Mouse (Mus musculus): Measurements from ENCODE around the gene Manbal. TPM values are rescaled to one million over a fixed set of nuclear protein-coding genes. Genes with fewer than 3 reads are reported as not detected.

The Manbal gene
- polyA plus RNA-seq, 1 experiment from 2014 or later, result 111 TPM

DNA sequence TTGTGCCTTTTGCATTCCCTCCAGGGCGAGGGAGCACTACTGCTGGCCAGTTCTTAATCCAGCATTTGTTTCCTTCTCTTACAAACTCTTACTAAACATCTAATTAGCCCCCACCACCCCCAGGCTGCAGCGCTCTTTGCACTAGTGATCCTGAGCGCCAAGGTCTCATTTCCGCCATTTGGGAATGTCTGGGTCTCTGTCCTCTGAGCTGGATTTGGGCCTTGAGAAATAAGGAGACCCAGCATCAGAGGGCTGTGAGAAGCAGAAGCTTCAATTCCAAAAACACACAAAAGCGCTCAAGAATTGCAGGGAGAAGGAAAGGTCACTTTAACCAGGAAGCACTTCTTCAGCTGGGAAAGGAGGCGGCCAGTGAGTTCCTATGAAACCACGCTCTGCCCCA lies 27.9 kb upstream of the Manbal start:
- H3K36me3 ChIP-seq (ENCODE audit: control insufficient read depth, insufficient read depth, low read length), result no peaks in the 10 kb centered on the region
- peak overlapping the region; percentile 92 for H3K27ac ChIP-seq (ENCODE audit: low read length)
- no peak overlapping the region for H3K9ac ChIP-seq (ENCODE audit: low read depth, low read length)
- H3K4me2 ChIP-seq (ENCODE audit: low read length), result no peak overlapping the region
- H3K9me3 ChIP-seq (replicated peaks; ENCODE audit: control insufficient read depth, low read length, poor library complexity, severe bottlenecking), result no peaks in the 10 kb centered on the region
- H3K27me3 ChIP-seq (ENCODE audit: control insufficient read depth, insufficient read depth, low read depth, low read length), result no peaks in the 10 kb centered on the region
- H3K4me3 ChIP-seq (ENCODE audit: low read depth, low read length), result no peak overlapping the region
- WGBS, result 50% methylated on average over 7 of the region's 7 CpGs
- ATAC-seq, result no peak
- peaks cover 39% of the 10 kb centered on the region for H3K4me1 ChIP-seq (ENCODE audit: control insufficient read depth, insufficient read depth, low read length)

DNA sequence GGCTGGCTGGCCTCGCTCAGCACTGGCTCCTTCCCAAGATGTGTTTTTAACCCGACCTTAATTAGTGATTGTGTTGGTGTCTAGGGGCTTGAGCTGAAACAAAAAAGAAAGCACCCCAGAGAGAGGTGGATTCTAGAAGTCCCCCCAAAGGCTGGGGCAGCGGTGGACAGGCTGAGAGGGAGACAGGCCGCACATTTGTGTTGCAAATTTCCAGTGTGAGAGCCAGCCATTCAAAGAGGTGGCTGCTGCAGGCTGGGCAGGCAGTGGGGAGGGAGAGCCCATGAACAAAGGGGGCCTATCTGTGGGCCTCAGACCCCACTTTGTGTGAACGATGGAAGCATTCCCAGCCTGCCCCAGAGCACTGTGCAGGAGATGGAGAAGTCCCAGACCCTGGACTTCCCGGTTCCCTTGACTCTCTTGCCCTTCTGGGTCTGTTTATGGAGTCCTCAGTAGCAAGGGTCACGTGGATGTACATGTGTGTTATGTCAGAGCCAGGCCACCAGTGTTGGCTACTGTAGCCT lies 27.1 kb upstream of the Manbal start:
- Histone ChIP-seq H3K9ac (ENCODE audit: low read depth, low read length) (peak overlapping the region; percentile 50; the same call in 1 of the 2 replicates), H3K27me3 (ENCODE audit: control insufficient read depth, insufficient read depth, low read depth, low read length) (no peaks in the 10 kb centered on the region), H3K36me3 (ENCODE audit: control insufficient read depth, insufficient read depth, low read length) (no peaks in the 10 kb centered on the region), H3K4me3 (ENCODE audit: low read depth, low read length) (no peak overlapping the region), H3K4me1 (ENCODE audit: control insufficient read depth, insufficient read depth, low read length) (peaks cover 39% of the 10 kb centered on the region), H3K9me3 (replicated peaks; ENCODE audit: control insufficient read depth, low read length, poor library complexity, severe bottlenecking) (no peaks in the 10 kb centered on the region), H3K4me2 (ENCODE audit: low read length) (no peak overlapping the region), H3K27ac (ENCODE audit: low read length) (peak overlapping the region; percentile 92)
- peak; percentile 77 for ATAC-seq
- WGBS, result 13% methylated on average over 7 of the region's 7 CpGs

DNA sequence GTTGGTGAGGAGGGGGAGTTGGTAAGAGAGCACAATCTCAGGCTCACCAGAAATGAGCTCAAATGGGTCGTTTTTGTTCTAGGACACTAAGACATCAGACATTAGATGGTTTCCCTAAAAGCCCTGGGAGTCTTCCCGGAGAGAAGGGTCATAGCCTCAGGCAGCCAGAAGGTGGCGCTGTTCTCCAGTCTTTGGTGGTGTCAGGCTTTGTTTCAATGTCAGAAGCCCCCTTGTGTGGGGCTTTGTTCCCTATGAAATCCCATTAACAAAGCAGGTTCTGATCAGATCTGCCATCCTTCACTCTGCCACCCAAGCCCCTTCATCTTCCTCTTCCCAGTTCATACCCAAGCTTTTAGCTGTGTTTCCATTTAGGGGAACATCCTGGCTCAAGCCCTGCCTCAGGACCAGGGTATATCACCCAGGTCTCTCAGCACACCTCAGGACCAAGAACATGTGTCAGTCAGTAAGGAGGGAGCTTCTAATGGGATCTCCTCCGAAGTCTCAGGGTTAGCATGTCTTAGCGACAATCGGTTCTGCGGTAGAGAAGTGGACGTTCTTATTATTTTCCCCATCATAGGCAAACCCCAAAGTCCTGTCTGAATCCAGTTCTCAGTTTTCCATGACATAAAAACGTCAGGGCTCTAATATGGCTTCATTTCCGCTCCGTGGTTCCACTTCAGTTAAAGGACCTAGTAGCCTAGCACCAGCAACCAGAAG lies 25.7 kb upstream of the Manbal start:
- H3K36me3 ChIP-seq (ENCODE audit: control insufficient read depth, insufficient read depth, low read length), result no peaks in the 10 kb centered on the region
- H3K27me3 ChIP-seq (ENCODE audit: control insufficient read depth, insufficient read depth, low read depth, low read length), result no peaks in the 10 kb centered on the region
- H3K4me1 ChIP-seq (ENCODE audit: control insufficient read depth, insufficient read depth, low read length), result peaks cover 46% of the 10 kb centered on the region
- peak; percentile 37; the same call in 1 of the 2 replicates for ATAC-seq
- H3K27ac ChIP-seq (ENCODE audit: low read length), result peak overlapping the region; percentile 92
- H3K9me3 ChIP-seq (replicated peaks; ENCODE audit: control insufficient read depth, low read length, poor library complexity, severe bottlenecking), result no peaks in the 10 kb centered on the region
- WGBS, result 34% methylated on average over 11 of the region's 11 CpGs
- H3K9ac ChIP-seq (ENCODE audit: low read depth, low read length), result peak overlapping the region; percentile 56
- H3K4me3 ChIP-seq (ENCODE audit: low read depth, low read length), result no peak overlapping the region
- no peak overlapping the region for H3K4me2 ChIP-seq (ENCODE audit: low read length)

DNA sequence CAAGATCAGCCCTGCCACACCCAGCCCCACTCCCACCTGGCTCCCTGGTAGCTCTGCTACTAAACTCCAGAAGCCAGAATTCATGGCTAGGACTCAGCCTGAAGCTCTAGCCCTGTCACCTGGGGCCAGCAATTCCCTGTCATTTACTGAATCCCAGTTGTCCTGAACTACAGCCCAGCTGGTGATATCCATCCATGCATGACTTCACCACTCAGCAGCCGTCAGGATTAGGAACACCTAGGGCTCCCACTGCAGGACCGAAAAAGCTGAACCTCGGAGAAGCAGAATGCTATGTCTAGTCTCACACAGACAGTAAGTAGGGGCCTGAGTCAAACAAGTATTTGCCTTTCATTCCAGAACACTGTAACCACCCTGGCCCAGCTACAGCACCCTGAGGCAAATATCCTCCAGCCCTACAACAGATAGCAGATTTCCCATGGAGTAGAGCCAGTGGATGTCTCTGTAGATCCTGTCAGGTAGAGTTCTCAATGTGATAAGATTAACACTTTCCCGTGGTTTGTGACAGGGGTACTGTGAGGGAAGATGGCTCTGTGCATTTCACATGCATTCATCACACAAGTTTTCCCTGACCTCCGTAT lies 25.0 kb upstream of the Manbal start:
- H3K9me3 ChIP-seq (replicated peaks; ENCODE audit: control insufficient read depth, low read length, poor library complexity, severe bottlenecking), result no peaks in the 10 kb centered on the region
- WGBS, result 20% methylated on average over 5 of the region's 5 CpGs
- peaks cover 49% of the 10 kb centered on the region for H3K4me1 ChIP-seq (ENCODE audit: control insufficient read depth, insufficient read depth, low read length)
- no peak for ATAC-seq
- peak overlapping the region; percentile 92 for H3K27ac ChIP-seq (ENCODE audit: low read length)
- H3K4me2 ChIP-seq (ENCODE audit: low read length), result no peak overlapping the region
- peak overlapping the region; percentile 56; the same call in 1 of the 2 replicates for H3K9ac ChIP-seq (ENCODE audit: low read depth, low read length)
- H3K4me3 ChIP-seq (ENCODE audit: low read depth, low read length), result no peak overlapping the region
- H3K36me3 ChIP-seq (ENCODE audit: control insufficient read depth, insufficient read depth, low read length), result no peaks in the 10 kb centered on the region
- H3K27me3 ChIP-seq (ENCODE audit: control insufficient read depth, insufficient read depth, low read depth, low read length), result no peaks in the 10 kb centered on the region

DNA sequence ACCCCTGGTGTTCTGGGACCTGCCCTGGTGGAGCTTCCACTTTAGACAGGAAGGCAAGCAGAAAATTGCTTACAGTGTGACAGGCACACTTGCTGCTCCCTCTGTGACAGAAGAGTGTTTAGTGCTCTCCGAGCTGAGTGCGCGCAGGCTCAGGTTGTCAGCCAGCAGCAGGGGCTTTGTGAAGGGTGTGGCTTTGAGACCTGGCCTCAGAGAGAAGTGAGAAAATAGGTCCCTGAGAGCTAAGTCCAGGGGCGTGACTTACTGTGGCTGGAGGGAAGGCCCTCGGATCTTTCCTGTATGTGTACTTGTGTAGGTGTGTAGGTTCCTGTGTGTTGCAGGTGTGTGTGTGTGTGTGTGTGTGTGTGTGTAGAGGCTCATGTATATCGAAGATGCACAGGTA lies 24.1 kb upstream of the Manbal start:
- Histone ChIP-seq H3K36me3 (ENCODE audit: control insufficient read depth, insufficient read depth, low read length) (no peaks in the 10 kb centered on the region), H3K27me3 (ENCODE audit: control insufficient read depth, insufficient read depth, low read depth, low read length) (no peaks in the 10 kb centered on the region), H3K27ac (ENCODE audit: low read length) (peak overlapping the region; percentile 92), H3K4me2 (ENCODE audit: low read length) (no peak overlapping the region), H3K9me3 (replicated peaks; ENCODE audit: control insufficient read depth, low read length, poor library complexity, severe bottlenecking) (no peaks in the 10 kb centered on the region), H3K4me3 (ENCODE audit: low read depth, low read length) (no peak overlapping the region), H3K4me1 (ENCODE audit: control insufficient read depth, insufficient read depth, low read length) (peaks cover 56% of the 10 kb centered on the region), H3K9ac (ENCODE audit: low read depth, low read length) (no peak overlapping the region)
- 74% methylated on average over 6 of the region's 6 CpGs for WGBS
- ATAC-seq, result no peak

DNA sequence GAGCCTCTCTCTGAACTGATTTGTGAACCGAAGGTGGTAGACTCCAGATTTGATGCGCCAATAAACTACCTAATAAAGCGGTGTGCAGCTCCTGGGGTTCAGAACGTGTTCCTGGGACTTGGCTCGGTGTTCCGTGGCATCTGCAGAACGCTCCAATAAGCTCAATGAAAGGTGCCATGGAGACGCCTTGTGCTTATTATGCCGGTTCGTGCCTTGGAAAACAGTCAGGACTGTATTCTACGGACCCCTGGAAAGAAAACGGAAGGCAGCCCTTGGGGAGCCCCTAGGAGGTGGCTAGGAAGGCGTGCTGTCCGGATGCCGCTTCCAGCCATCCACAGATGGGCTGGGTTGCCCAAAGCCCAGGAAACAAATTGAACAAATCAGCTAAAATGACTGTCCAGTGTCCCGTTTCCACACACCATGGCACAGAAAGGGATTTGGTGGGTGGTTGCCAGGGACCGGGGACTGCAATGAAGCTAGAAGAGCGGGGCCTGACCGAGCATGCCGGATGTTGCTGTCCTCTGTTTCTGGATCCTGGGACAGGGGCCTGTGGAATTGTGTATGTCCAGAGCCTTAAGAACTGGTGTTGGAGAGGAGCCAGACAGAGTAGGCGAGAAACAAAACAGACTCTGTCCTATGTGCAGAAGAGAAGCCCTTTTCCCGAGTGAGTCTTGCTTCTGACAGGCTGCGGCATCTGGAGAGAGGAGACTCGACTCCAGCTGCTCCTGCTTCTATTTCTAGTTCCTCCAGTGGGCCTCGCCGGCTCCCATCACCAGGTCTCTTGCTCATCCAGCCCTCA lies 19.8 kb upstream of the Manbal start, which contains the start of gene Ghrh:
TSS of gene Ghrh (minus strand) at position 146 of the 799 bp plus-strand sequence.
- H3K9ac ChIP-seq (ENCODE audit: low read depth, low read length), result peak within 1 kb of the TSS; percentile 58
- H3K4me3 ChIP-seq (ENCODE audit: low read depth, low read length), result no peak within 1 kb of the TSS
- H3K9me3 ChIP-seq (replicated peaks; ENCODE audit: control insufficient read depth, low read length, poor library complexity, severe bottlenecking), result no peaks in the 10 kb centered on the region
- WGBS, result 32% methylated on average over 26 of the region's 26 CpGs
- H3K4me2 ChIP-seq (ENCODE audit: low read length), result peak within 1 kb of the TSS; percentile 25
- H3K36me3 ChIP-seq (ENCODE audit: control insufficient read depth, insufficient read depth, low read length), result no peaks in the 10 kb centered on the region
- peaks cover 44% of the 10 kb centered on the region for H3K4me1 ChIP-seq (ENCODE audit: control insufficient read depth, insufficient read depth, low read length)
- peak; percentile 53 for ATAC-seq
- H3K27me3 ChIP-seq (ENCODE audit: control insufficient read depth, insufficient read depth, low read depth, low read length), result no peaks in the 10 kb centered on the region
- peak within 1 kb of the TSS; percentile 94 for H3K27ac ChIP-seq (ENCODE audit: low read length)

DNA sequence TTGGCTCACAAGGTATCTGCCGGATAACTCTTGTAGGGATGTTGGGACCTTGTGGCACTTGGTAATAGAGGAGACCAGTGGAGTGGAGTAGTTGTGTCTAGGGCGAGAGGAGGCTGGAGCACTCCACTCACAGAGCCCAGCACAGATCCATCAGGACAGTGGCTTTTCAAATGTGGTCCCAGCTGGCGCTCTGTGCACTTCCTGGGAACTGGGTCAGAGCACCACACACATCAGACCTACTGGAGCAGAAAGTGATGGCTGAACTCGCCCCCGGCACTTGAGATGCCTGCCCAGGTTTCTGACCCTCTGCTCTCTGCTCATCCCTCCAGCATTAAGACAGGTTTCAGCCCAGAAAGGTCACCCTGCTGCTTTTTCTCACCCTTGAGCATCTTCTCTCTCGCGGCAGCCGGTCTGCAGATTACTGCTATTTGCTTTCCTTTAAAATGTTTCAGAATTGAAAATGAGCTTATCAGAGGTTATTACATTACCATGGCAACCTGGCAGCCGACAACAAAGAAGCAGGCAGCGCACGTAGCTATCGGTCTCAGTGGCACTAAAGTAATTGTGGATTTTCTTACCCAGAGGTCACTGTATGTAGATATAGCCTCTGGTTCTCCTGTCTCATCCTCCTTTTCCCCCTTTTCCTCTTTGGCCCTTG lies 18.1 kb upstream of the Manbal start:
- peak; percentile 64 for ATAC-seq
- Histone ChIP-seq H3K9ac (ENCODE audit: low read depth, low read length) (peak overlapping the region; percentile 53; the same call in 1 of the 2 replicates), H3K27me3 (ENCODE audit: control insufficient read depth, insufficient read depth, low read depth, low read length) (no peaks in the 10 kb centered on the region), H3K9me3 (replicated peaks; ENCODE audit: control insufficient read depth, low read length, poor library complexity, severe bottlenecking) (no peaks in the 10 kb centered on the region), H3K4me3 (ENCODE audit: low read depth, low read length) (no peak overlapping the region), H3K36me3 (ENCODE audit: control insufficient read depth, insufficient read depth, low read length) (no peaks in the 10 kb centered on the region), H3K4me1 (ENCODE audit: control insufficient read depth, insufficient read depth, low read length) (peaks cover 33% of the 10 kb centered on the region), H3K4me2 (ENCODE audit: low read length) (peak overlapping the region; percentile 35; the same call in 1 of the 2 replicates), H3K27ac (ENCODE audit: low read length) (peak overlapping the region; percentile 94)
- WGBS, result 18% methylated on average over 12 of the region's 12 CpGs

DNA sequence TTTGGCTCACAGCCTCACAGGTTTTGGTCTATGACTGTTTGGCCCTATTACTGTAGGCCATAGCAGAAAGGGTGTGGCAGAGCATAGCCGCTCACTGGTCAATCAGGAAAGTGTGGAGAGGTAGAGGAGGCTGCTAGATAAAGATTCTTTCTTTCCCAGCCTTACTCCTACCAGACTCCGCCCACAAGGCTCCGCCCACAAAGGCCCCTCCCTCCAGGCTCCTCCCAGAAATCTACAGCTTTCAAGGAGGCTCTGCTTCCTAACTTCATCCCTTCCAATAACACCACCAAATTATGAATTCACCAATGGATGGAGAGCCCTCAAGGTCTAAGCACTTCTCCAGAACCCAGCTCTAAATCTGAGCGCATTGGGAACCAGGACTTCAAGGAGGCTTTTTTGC lies 14.2 kb upstream of the Manbal start:
- Histone ChIP-seq H3K9me3 (replicated peaks; ENCODE audit: control insufficient read depth, low read length, poor library complexity, severe bottlenecking) (no peaks in the 10 kb centered on the region), H3K27me3 (ENCODE audit: control insufficient read depth, insufficient read depth, low read depth, low read length) (no peaks in the 10 kb centered on the region), H3K9ac (ENCODE audit: low read depth, low read length) (no peak overlapping the region), H3K4me3 (ENCODE audit: low read depth, low read length) (no peak overlapping the region), H3K27ac (ENCODE audit: low read length) (no peak overlapping the region), H3K4me1 (ENCODE audit: control insufficient read depth, insufficient read depth, low read length) (peaks cover 17% of the 10 kb centered on the region), H3K4me2 (ENCODE audit: low read length) (no peak overlapping the region), H3K36me3 (ENCODE audit: control insufficient read depth, insufficient read depth, low read length) (no peaks in the 10 kb centered on the region)
- no peak for ATAC-seq
- WGBS, result 84% methylated on average over 4 of the region's 4 CpGs

Measured in midbrain, embryonic 16.5 days (tissue).